Mouse (Mus musculus) heart, embryonic 15.5 days (tissue): ENCODE measurements around the gene Zbtb17. TPM values are rescaled to one million over a fixed set of nuclear protein-coding genes. Genes with fewer than 3 reads are reported as not detected.

Experiments used
- ATAC-seq: fragments of 200-750 bp; cut with Nextera tagmentation; replicated peaks from 2 replicates; pipeline ENCODE4 v1.8.0; 2017; ENCODE audit warnings: low read depth, moderate TSS enrichment; ENCODE audit not compliant: insufficient number of reproducible peaks, insufficient read depth, low FRiP score
- H3K27ac ChIP-seq: fragments of 300-500 bp; sonication (generic); 2 replicates; pipeline ENCODE4 v1.5.1; 2015; ENCODE audit warnings: mild to moderate bottlenecking, inconsistent platforms
- H3K27me3 ChIP-seq: fragments of 300-500 bp; sonication (generic); 2 replicates; pipeline ENCODE4 v1.6.1; 2015; ENCODE audit warnings: inconsistent platforms
- H3K36me3 ChIP-seq: fragments of 300-500 bp; sonication (generic); 2 replicates; pipeline ENCODE4 v1.6.1; 2015; ENCODE audit warnings: mild to moderate bottlenecking, inconsistent platforms
- H3K4me1 ChIP-seq: fragments of 300-500 bp; sonication (generic); replicated peaks from 2 replicates; pipeline ENCODE4 v1.6.1; 2015; ENCODE audit warnings: inconsistent platforms
- H3K4me2 ChIP-seq: fragments of 300-500 bp; sonication (generic); 2 replicates; pipeline ENCODE4 v1.6.1; 2015; ENCODE audit warnings: inconsistent platforms, mild to moderate bottlenecking, moderate library complexity
- H3K4me3 ChIP-seq: fragments of 300-500 bp; sonication (generic); 2 replicates; pipeline ENCODE4 v1.5.1; 2015; ENCODE audit warnings: mild to moderate bottlenecking, inconsistent platforms
- H3K9ac ChIP-seq: fragments of 300-500 bp; sonication (generic); 2 replicates; pipeline ENCODE4 v1.6.1; 2015; ENCODE audit warnings: mild to moderate bottlenecking, inconsistent platforms
- H3K9me3 ChIP-seq: fragments of 300-500 bp; sonication (generic); replicated peaks from 2 replicates; pipeline ENCODE4 v1.6.1; 2016; ENCODE audit warnings: inconsistent platforms
- WGBS: fragments of 180-500 bp; shearing (Covaris S2); methylation state at CpG from one replicate; pipeline ENCODE4 v1.1.7; 2015; ENCODE audit warnings: mixed read lengths; 5-methylcytosine and 5-hydroxymethylcytosine counted together
- polyA plus RNA-seq: library from polyadenylated mRNA; unstranded; fragments of >200 nt; fragmentation: Nextera tagmentation; extraction: Ambion mirVana; gene quantifications from 2 replicates; pipeline ENCODE4 v1.2.1, GENCODE M21; 2015

Gene Zbtb17
- polyA plus RNA-seq, 1 experiment from 2014 or later, result 17.9 TPM

GRCm38 (mm10) chr4:141459766-141460165, 15.3 kb downstream of the Zbtb17 start:
- Histone ChIP-seq H3K27me3 (no peaks in the 10 kb centered on the region), H3K4me2 (no peak overlapping the region), H3K4me3 (no peak overlapping the region), H3K9ac (no peak overlapping the region), H3K27ac (no peak overlapping the region), H3K4me1 (peaks cover 18% of the 10 kb centered on the region), H3K36me3 (peaks cover 31% of the 10 kb centered on the region), H3K9me3 (no peaks in the 10 kb centered on the region)
- WGBS, result 85% methylated on average over 9 of the region's 9 CpGs
- ATAC-seq, result no peak

DNA sequence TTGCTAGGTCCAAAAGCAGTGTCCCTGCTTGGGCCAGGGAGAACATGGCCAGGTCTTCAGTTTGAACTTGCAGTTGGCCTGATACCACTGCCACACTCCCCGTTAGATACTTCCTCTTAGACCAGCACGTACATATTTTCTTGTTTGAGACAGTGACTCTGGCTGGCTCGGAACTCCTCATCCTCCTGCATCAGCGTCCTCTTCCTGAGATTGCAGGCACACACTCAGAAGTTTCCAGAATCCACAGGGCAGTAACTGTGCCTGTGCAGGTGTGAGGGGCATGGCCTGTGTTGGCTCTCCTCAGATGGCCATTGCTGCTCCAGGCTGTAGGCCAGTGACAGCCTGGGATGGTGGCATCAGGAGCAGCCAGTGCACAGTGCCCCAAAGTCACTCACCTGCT, 16.0 kb downstream of the Zbtb17 start:
- Histone ChIP-seq H3K4me1 (peaks cover 18% of the 10 kb centered on the region), H3K36me3 (peaks cover 38% of the 10 kb centered on the region), H3K4me2 (no peak overlapping the region), H3K27ac (no peak overlapping the region), H3K4me3 (no peak overlapping the region), H3K27me3 (no peaks in the 10 kb centered on the region), H3K9me3 (no peaks in the 10 kb centered on the region), H3K9ac (no peak overlapping the region)
- 85% methylated on average over 4 of the region's 4 CpGs for WGBS
- no peak for ATAC-seq

DNA sequence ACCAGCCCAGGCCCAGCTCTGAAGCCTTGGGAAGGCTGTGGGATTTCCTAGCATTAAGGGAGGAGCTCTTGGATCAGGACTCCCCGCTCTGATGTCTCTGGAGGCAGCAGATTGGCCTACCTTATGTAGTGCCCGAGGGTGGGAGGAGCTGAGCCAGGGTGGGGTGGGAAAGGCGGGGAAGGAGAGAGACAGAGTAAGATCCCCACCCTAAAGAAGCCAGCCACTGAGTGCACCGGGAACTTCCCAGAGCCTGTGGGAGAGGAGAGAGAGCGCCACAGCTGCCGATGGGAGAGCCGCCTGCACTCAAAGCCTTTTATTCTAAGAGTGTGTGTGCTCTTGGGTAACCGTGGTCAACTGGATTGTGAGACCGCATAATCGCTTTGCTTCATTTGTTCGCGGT, 16.6 kb downstream of the Zbtb17 start:
- Histone ChIP-seq H3K4me2 (no peak overlapping the region), H3K27ac (no peak overlapping the region), H3K9me3 (no peaks in the 10 kb centered on the region), H3K36me3 (peaks cover 44% of the 10 kb centered on the region), H3K27me3 (no peaks in the 10 kb centered on the region), H3K4me1 (peaks cover 18% of the 10 kb centered on the region), H3K4me3 (no peak overlapping the region), H3K9ac (no peak overlapping the region)
- WGBS, result 65% methylated on average over 12 of the region's 12 CpGs
- ATAC-seq, result no peak

- no peak for ATAC-seq
- no peaks in the 10 kb centered on the region for H3K27me3 ChIP-seq
- H3K4me1 ChIP-seq, result peaks cover 18% of the 10 kb centered on the region
- H3K4me3 ChIP-seq, result no peak overlapping the region
- H3K36me3 ChIP-seq, result peaks cover 49% of the 10 kb centered on the region
- H3K9ac ChIP-seq, result no peak overlapping the region
- no peak overlapping the region for H3K27ac ChIP-seq
- H3K9me3 ChIP-seq, result no peaks in the 10 kb centered on the region
- H3K4me2 ChIP-seq, result no peak overlapping the region
- 87% methylated on average over 12 of the region's 12 CpGs for WGBS
These were observed 17.1 kb downstream of the Zbtb17 start for GRCm38 (mm10) chr4:141461576-141461975.

GRCm38 (mm10) chr4:141463472-141463871, 19.0 kb downstream of the Zbtb17 start:
- H3K27me3 ChIP-seq, result no peaks in the 10 kb centered on the region
- H3K9ac ChIP-seq, result no peak overlapping the region
- no peak overlapping the region for H3K4me3 ChIP-seq
- H3K4me1 ChIP-seq, result peaks cover 9% of the 10 kb centered on the region
- no peak overlapping the region for H3K27ac ChIP-seq
- no peak overlapping the region for H3K4me2 ChIP-seq
- no peaks in the 10 kb centered on the region for H3K9me3 ChIP-seq
- WGBS, result 58% methylated on average over 14 of the region's 14 CpGs
- no peak for ATAC-seq
- H3K36me3 ChIP-seq, result peaks cover 66% of the 10 kb centered on the region

DNA sequence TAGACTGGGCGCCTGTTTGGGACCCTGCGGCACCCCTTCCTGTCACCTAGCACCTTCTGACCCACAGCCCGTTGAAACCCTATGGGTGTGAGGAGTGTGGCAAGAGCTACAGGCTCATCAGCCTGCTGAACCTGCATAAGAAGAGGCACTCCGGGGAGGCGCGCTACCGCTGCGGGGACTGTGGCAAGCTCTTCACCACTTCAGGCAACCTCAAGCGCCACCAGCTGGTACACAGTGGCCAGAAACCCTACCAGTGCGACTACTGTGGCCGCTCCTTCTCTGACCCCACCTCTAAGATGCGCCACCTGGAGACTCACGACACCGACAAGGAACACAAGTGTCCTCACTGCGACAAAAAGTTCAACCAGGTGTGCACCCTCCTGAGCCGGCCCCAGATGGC, 20.3 kb downstream of the Zbtb17 start:
- H3K9me3 ChIP-seq, result no peaks in the 10 kb centered on the region
- peaks cover 78% of the 10 kb centered on the region for H3K36me3 ChIP-seq
- no peak overlapping the region for H3K9ac ChIP-seq
- no peak overlapping the region for H3K4me3 ChIP-seq
- no peak overlapping the region for H3K4me2 ChIP-seq
- 74% methylated on average over 16 of the region's 16 CpGs for WGBS
- no peak overlapping the region for H3K27ac ChIP-seq
- ATAC-seq, result no peak
- H3K27me3 ChIP-seq, result no peaks in the 10 kb centered on the region
- H3K4me1 ChIP-seq, result 0 out of 2 replicates have a peak, but pooled peaks cover 3% of the 10 kb centered on the region

GRCm38 (mm10) chr4:141465512-141466288, 21.2 kb downstream of the Zbtb17 start:
- peaks cover 85% of the 10 kb centered on the region for H3K36me3 ChIP-seq
- H3K9me3 ChIP-seq, result no peaks in the 10 kb centered on the region
- H3K4me1 ChIP-seq, result 0 out of 2 replicates have a peak, but pooled peaks cover 3% of the 10 kb centered on the region
- no peak overlapping the region for H3K27ac ChIP-seq
- H3K27me3 ChIP-seq, result no peaks in the 10 kb centered on the region
- no peak overlapping the region for H3K4me3 ChIP-seq
- 91% methylated on average over 34 of the region's 34 CpGs for WGBS
- ATAC-seq, result no peak
- H3K4me2 ChIP-seq, result no peak overlapping the region
- no peak overlapping the region for H3K9ac ChIP-seq

DNA sequence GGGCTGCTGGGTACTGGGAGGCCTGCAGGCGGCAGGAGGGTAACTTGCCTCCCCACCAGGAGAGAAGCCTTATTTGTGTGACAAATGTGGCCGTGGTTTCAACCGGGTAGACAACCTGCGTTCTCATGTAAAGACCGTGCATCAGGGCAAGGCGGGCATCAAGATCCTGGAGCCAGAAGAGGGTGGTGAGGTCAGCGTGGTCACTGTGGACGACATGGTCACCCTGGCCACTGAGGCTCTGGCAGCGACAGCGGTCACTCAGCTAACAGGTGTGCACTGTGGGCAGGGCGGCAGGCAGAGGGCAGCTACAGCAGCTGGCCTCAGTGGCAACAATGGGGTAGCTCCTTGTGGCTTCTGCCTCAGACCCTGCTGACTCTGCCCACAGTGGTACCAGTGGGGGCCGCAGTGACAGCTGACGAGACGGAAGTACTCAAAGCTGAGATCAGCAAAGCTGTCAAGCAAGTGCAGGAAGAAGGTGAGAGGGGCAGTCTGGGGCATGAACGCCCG, 21.9 kb downstream of the Zbtb17 start:
- 0 out of 2 replicates have a peak, but pooled peaks cover under 1% of the 10 kb centered on the region for H3K4me1 ChIP-seq
- H3K9ac ChIP-seq, result no peak overlapping the region
- 83% methylated on average over 16 of the region's 16 CpGs for WGBS
- H3K9me3 ChIP-seq, result no peaks in the 10 kb centered on the region
- no peaks in the 10 kb centered on the region for H3K27me3 ChIP-seq
- H3K4me3 ChIP-seq, result no peak overlapping the region
- no peak overlapping the region for H3K4me2 ChIP-seq
- peaks cover 92% of the 10 kb centered on the region for H3K36me3 ChIP-seq
- no peak overlapping the region for H3K27ac ChIP-seq
- no peak for ATAC-seq

DNA sequence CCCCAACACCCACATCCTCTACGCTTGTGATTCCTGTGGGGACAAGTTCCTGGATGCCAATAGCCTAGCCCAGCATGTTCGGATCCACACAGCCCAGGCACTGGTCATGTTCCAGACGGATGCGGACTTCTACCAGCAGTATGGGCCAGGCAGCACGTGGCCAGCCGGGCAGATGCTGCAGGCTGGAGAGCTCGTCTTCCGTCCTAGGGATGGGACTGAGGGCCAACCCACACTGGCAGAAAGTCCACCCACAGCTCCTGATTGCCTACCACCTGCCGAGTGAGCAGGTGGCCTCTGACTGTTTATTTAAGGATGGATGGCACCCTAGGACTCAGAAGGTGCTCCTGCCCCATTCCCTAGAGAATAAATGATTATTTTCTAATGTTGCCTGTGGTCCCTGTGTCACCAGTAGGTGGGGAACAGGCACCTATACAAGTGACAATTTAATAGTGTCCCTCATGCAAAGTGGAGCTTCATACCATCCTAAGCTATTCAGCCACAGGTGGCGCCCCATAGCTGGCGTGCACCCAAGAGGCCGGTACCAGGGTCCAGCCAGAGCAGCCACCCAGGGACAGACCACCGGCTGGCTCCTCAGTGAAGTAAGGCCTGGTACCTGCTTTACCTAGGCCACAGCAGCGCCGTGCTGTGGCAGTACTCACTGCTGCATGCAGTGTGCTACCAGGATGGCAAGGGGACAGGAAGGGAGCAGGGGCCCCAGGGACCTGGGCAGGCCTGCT, 22.6 kb downstream of the Zbtb17 start:
- no peak overlapping the region for H3K4me3 ChIP-seq
- H3K4me2 ChIP-seq, result no peak overlapping the region
- H3K27ac ChIP-seq, result no peak overlapping the region
- no peak overlapping the region for H3K9ac ChIP-seq
- ATAC-seq, result no peak
- 84% methylated on average over 15 of the region's 15 CpGs for WGBS
- no peaks in the 10 kb centered on the region for H3K4me1 ChIP-seq
- no peaks in the 10 kb centered on the region for H3K27me3 ChIP-seq
- no peaks in the 10 kb centered on the region for H3K9me3 ChIP-seq
- H3K36me3 ChIP-seq, result peaks cover 94% of the 10 kb centered on the region

DNA sequence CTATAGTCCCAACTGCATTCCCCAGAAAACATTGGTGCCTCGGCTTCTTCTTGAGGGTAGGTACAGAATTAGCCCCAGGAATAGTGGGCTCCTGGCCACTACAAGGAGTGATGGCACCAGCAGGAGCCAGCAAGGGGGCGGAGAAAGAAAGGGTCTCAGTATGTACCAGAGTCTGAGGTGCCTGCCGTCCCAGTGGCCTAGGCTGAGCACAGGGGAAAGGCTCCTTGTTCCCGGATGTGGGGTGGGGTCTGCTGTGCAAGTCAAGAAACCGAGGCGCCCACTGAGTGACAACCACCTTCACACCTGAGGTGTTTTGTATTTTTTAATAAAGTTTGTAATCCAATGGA, 23.1 kb downstream of the Zbtb17 start:
- Histone ChIP-seq H3K36me3 (peaks cover 94% of the 10 kb centered on the region), H3K4me2 (no peak overlapping the region), H3K9me3 (no peaks in the 10 kb centered on the region), H3K4me1 (no peaks in the 10 kb centered on the region), H3K27me3 (no peaks in the 10 kb centered on the region), H3K4me3 (no peak overlapping the region), H3K9ac (no peak overlapping the region), H3K27ac (no peak overlapping the region)
- no peak for ATAC-seq
- 83% methylated on average over 6 of the region's 6 CpGs for WGBS

GRCm38 (mm10) chr4:141468576-141468975, 24.1 kb downstream of the Zbtb17 start:
- Histone ChIP-seq H3K36me3 (peaks cover 95% of the 10 kb centered on the region), H3K9ac (no peak overlapping the region), H3K4me1 (no peaks in the 10 kb centered on the region), H3K9me3 (no peaks in the 10 kb centered on the region), H3K4me2 (no peak overlapping the region), H3K4me3 (no peak overlapping the region), H3K27ac (no peak overlapping the region), H3K27me3 (no peaks in the 10 kb centered on the region)
- 47% methylated on average over 10 of the region's 10 CpGs for WGBS
- no peak for ATAC-seq
